Mouse (Mus musculus) stomach, embryonic 15.5 days (tissue): ENCODE measurements around the gene Mtch1. TPM values are rescaled to one million over a fixed set of nuclear protein-coding genes. Genes with fewer than 3 reads are reported as not detected.
"Not testable (repeated sequence)": the region's sequence is repeated elsewhere in the genome, so short reads cannot be mapped to it uniquely, and the experiment has no call there.

Source experiments
- ATAC-seq: fragments of 200-750 bp; cut with Nextera tagmentation; 2 replicates; pipeline ENCODE4 v1.8.0; 2017; ENCODE audit warnings: low read depth, moderate number of reproducible peaks, moderate TSS enrichment; ENCODE audit not compliant: insufficient read depth, low FRiP score
- H3K27ac ChIP-seq: fragments of 300-500 bp; sonication (generic); 2 replicates; pipeline ENCODE4 v1.5.1; 2015; ENCODE audit warnings: mild to moderate bottlenecking, inconsistent platforms
- H3K27me3 ChIP-seq: fragments of 300-500 bp; sonication (generic); replicated peaks from 2 replicates; pipeline ENCODE4 v1.6.1; 2015; ENCODE audit warnings: inconsistent platforms
- H3K36me3 ChIP-seq: fragments of 300-500 bp; sonication (generic); 2 replicates; pipeline ENCODE4 v1.6.1; 2015; ENCODE audit warnings: inconsistent platforms
- H3K4me1 ChIP-seq: fragments of 300-500 bp; sonication (generic); 2 replicates; pipeline ENCODE4 v1.6.1; 2015; ENCODE audit warnings: inconsistent platforms
- H3K4me2 ChIP-seq: fragments of 300-500 bp; sonication (generic); 2 replicates; pipeline ENCODE4 v1.6.1; 2015; ENCODE audit warnings: mild to moderate bottlenecking, inconsistent platforms
- H3K4me3 ChIP-seq: fragments of 300-500 bp; sonication (generic); replicated peaks from 2 replicates; pipeline ENCODE4 v1.5.1; 2015; ENCODE audit warnings: inconsistent platforms
- H3K9ac ChIP-seq: fragments of 300-500 bp; sonication (generic); 2 replicates; pipeline ENCODE4 v1.6.1; 2015; ENCODE audit warnings: inconsistent platforms
- H3K9me3 ChIP-seq: fragments of 300-500 bp; sonication (generic); 2 replicates; pipeline ENCODE4 v1.6.1; 2016; ENCODE audit warnings: inconsistent platforms
- WGBS: fragments of 180-500 bp; shearing (Covaris S2); methylation state at CpG from one replicate; pipeline ENCODE4 v1.1.7; 2015; 5-methylcytosine and 5-hydroxymethylcytosine counted together
- polyA plus RNA-seq: library from polyadenylated mRNA; unstranded; fragments of >200 nt; fragmentation: Nextera tagmentation; extraction: Ambion mirVana; gene quantifications from 2 replicates; pipeline ENCODE4 v1.2.1, GENCODE M21; 2015

Gene Mtch1
- polyA plus RNA-seq, 1 experiment from 2014 or later, result 250 TPM

DNA sequence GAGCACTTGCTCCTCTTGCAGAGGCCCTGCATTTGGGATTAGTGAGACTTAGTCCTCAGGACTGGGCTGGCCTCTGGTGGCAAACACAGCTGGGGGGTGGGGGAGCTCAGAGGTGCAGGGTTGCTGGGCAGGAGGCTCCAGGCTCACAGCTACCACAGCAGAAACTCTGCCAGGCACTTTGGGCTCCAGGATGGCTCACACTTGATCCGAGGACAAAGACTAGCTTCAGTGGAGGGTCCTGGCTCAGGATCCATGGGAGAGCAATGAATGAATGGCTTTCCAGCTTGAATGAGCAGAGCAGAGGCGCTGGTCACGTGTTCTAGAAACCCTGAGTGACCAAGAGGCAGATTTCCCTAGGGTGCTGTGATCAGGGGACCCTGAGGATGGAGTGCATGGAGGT is 11.2 kb upstream of the Mtch1 start:
- H3K9ac ChIP-seq, result no peak overlapping the region
- no peaks in the 10 kb centered on the region for H3K9me3 ChIP-seq
- ATAC-seq, result no peak
- no peak overlapping the region for H3K4me3 ChIP-seq
- H3K4me1 ChIP-seq, result peaks cover 29% of the 10 kb centered on the region
- no peaks in the 10 kb centered on the region for H3K27me3 ChIP-seq
- H3K4me2 ChIP-seq, result no peak overlapping the region
- no peaks in the 10 kb centered on the region for H3K36me3 ChIP-seq
- WGBS, result 65% methylated on average over 3 of the region's 3 CpGs
- H3K27ac ChIP-seq, result no peak overlapping the region

DNA sequence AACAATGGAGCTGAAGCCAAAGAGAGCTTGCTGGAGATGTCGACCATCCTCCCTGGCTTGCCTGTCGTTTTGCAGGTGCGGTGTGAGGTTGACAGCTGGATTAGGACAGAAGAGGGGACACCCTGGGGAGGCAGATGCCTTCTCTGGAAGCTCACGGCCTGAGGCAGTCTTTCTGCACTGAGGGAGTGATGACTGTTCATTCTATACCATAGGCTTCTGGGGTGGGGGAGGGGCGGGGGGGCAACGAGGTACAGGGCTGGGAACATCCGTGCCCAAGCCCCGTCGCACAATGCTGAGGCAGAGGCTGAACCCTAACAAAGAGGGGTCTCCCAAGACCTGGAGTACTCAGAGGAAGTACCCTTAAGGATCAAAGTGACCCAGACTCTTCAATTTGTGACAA is 9.1 kb upstream of the Mtch1 start:
- no peak overlapping the region for H3K9ac ChIP-seq
- H3K36me3 ChIP-seq, result no peaks in the 10 kb centered on the region
- WGBS, result 15% methylated on average over 9 of the region's 9 CpGs
- H3K27ac ChIP-seq, result peak overlapping the region; percentile 93
- H3K27me3 ChIP-seq, result no peaks in the 10 kb centered on the region
- ATAC-seq, result 0 out of 2 replicates have a peak, but pooled peaks have one; percentile 1
- H3K4me1 ChIP-seq, result peaks cover 29% of the 10 kb centered on the region
- H3K9me3 ChIP-seq, result no peaks in the 10 kb centered on the region
- peak overlapping the region; percentile 61 for H3K4me2 ChIP-seq
- peak overlapping the region; percentile 30 for H3K4me3 ChIP-seq

DNA sequence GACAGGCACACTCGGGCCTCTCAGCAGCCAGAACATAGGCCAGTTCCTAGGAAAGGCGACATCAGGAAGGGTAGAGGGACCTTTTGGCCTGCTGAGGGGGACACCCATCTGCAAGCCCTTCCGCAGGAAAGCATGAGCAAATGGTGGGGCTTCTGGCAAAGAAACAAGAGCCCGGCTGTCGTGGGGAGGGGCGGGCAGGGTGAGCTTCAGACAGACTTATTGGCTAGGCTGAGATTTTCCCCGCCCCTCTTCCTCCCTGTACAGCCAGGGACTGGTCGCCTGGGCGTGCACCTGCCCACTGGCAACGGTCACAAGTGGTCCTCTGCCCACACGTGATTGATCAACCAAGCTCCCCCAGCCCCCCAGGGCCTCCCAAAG is 8.7 kb upstream of the Mtch1 start:
- 6% methylated on average over 11 of the region's 11 CpGs for WGBS
- no peaks in the 10 kb centered on the region for H3K36me3 ChIP-seq
- H3K9me3 ChIP-seq, result no peaks in the 10 kb centered on the region
- peak overlapping the region; percentile 93 for H3K27ac ChIP-seq
- no peak overlapping the region for H3K9ac ChIP-seq
- H3K4me1 ChIP-seq, result peaks cover 29% of the 10 kb centered on the region
- ATAC-seq, result peak; percentile 84
- no peaks in the 10 kb centered on the region for H3K27me3 ChIP-seq
- peak overlapping the region; percentile 61 for H3K4me2 ChIP-seq
- peak overlapping the region; percentile 30 for H3K4me3 ChIP-seq

DNA sequence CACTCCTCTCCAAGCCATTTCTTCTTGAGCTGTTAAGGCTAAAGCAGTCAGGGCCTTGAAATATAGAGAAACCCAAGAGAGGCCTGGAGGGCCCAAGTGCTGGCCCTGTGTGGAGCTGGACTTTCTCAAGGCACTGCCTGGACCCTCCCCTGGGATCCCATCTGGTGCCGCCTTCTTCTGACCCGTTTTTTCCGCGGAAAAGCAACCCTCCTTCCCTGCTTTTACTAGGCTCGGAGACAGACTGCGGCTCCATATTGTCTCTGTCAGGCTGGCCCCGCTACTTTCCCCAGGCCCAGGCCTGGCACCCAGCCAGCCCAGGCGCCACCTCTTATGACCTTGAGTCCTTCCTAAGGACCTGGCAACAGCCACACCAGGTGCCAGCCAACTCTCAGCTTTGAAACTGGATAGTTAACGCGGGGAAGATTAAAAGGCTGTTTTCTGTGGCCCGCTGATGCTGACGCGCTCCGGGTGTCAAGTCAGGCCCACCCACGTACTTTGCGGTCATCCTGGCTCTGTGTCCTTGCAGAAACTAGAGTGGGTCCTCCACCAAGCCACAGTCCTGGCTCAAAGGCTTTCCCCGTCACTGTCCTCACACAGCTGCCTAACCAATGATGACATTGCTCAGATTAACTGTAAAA is 8.2 kb upstream of the Mtch1 start:
- peak overlapping the region; percentile 61 for H3K4me2 ChIP-seq
- H3K4me3 ChIP-seq, result peak overlapping the region; percentile 30; the same call in 1 of the 2 replicates
- H3K27me3 ChIP-seq, result no peaks in the 10 kb centered on the region
- no peaks in the 10 kb centered on the region for H3K9me3 ChIP-seq
- 0 out of 2 replicates have a peak, but pooled peaks have one; percentile 3 for ATAC-seq
- H3K27ac ChIP-seq, result peak overlapping the region; percentile 93
- 16% methylated on average over 17 of the region's 17 CpGs for WGBS
- H3K36me3 ChIP-seq, result no peaks in the 10 kb centered on the region
- peaks cover 29% of the 10 kb centered on the region for H3K4me1 ChIP-seq
- H3K9ac ChIP-seq, result no peak overlapping the region

DNA sequence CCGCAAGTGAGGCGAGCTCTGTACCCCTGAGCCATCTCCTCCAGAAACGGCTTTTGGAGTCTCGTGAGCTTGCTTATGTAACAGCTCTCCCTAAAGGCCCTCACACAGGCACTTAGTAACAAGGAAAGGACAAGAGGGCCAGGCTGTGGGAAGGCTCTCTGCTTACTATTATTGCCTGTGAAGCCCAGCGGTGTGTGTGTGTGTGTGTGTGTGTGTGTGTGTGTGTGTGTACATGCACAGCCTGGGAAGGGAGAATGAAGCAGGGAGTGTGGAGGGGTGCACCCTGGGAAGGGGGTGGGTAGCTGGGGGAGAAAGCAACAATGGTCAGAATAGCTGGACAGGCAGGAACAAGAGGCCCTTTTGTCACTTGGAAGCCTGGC is 7.7 kb upstream of the Mtch1 start:
- Histone ChIP-seq H3K9ac (no peak overlapping the region), H3K36me3 (no peaks in the 10 kb centered on the region), H3K9me3 (no peaks in the 10 kb centered on the region), H3K27ac (peak overlapping the region; percentile 93), H3K27me3 (no peaks in the 10 kb centered on the region), H3K4me3 (no peak overlapping the region), H3K4me1 (peaks cover 26% of the 10 kb centered on the region), H3K4me2 (no peak overlapping the region)
- ATAC-seq, result peak; percentile 57; the same call in 1 of the 2 replicates
- 38% methylated on average over 5 of the region's 5 CpGs for WGBS

DNA sequence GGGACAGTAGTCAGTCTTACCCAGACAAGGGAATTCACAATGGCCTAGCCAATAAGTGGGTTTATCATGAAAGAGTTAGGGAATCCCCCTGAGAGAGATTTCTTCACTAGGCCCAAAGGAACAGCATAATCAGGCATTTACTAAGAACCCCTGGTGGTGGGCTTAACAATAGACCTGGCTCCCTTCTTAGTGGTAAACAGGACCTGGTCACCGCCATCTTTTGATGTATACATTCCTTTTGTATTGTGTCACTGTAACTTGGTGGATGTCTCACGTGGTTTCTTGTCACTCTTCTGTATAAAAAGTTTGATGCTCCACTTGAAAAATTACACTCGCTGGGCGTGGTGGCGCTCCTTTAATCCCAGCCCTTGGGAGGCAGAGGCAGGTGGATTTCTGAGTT is 3.3 kb upstream of the Mtch1 start:
- 77% methylated on average over 5 of the region's 5 CpGs for WGBS
- H3K36me3 ChIP-seq, H3K4me2 ChIP-seq, ATAC-seq, H3K9me3 ChIP-seq, H3K27ac ChIP-seq, H3K9ac ChIP-seq, H3K27me3 ChIP-seq, H3K4me3 ChIP-seq: not testable (repeated sequence)
- peaks cover 27% of the 10 kb centered on the region for H3K4me1 ChIP-seq

DNA sequence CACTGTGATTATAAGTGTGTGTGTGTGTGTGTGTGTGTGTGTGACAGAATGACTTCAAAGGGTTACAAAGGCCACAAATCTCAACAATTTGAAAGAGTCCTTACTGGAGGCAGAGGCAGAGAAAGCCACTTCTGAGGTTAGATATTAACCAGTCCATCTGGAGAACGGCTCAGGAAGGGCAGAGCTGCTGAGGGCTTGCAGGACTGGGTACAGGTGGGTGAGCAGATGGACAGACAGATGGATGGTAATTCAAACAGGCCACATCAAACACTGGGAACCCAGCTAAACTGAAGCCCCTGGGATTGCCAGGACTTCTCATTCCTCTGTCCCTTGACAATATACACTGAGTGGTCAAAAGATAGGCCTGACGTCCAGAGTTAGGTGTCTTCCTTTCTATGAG is 1.3 kb upstream of the Mtch1 start:
- no peaks in the 10 kb centered on the region for H3K27me3 ChIP-seq
- 66% methylated on average over 2 of the region's 2 CpGs for WGBS
- H3K36me3 ChIP-seq, result peaks cover 4% of the 10 kb centered on the region; the same call in 1 of the 2 replicates
- peaks cover 19% of the 10 kb centered on the region for H3K4me1 ChIP-seq
- H3K4me3 ChIP-seq, result no peak overlapping the region
- no peak overlapping the region for H3K27ac ChIP-seq
- no peaks in the 10 kb centered on the region for H3K9me3 ChIP-seq
- no peak overlapping the region for H3K4me2 ChIP-seq
- no peak for ATAC-seq
- no peak overlapping the region for H3K9ac ChIP-seq

DNA sequence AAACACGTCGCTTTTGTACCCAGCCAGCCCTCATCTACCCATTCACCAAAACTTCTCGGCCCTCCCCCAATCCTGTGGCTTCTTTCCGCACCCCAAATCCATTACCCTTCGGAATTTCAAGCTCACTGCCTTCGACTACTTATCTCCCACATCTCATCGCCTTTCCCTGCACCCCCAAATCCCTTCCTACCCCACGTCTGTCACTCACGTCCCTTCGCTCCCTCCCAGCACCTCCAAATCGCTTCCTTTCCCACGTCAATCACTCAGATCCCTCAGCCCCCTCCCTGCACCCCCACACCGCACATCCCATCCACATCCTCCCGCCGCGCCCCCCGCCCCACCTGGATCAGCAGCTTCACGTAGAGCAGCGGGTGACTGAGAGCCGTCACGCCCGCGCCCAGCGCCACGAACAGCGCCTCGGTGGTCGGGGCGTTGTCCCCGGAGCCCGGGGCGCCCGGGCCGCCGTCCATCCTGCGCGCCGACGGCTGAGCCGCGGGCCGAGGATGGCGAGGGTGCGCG is 549 bp downstream of the Mtch1 start:
- H3K9ac ChIP-seq, result peak overlapping the region; percentile 77
- under 1% methylated on average over 44 of the region's 45 CpGs for WGBS
- H3K36me3 ChIP-seq, result peaks cover 16% of the 10 kb centered on the region; the same call in 1 of the 2 replicates
- no peaks in the 10 kb centered on the region for H3K9me3 ChIP-seq
- peak overlapping the region; percentile 84 for H3K4me3 ChIP-seq
- no peaks in the 10 kb centered on the region for H3K27me3 ChIP-seq
- peaks cover 29% of the 10 kb centered on the region for H3K4me1 ChIP-seq
- no peak; the same call in 1 of the 2 replicates for ATAC-seq
- peak overlapping the region; percentile 66 for H3K4me2 ChIP-seq
- H3K27ac ChIP-seq, result peak overlapping the region; percentile 93

DNA sequence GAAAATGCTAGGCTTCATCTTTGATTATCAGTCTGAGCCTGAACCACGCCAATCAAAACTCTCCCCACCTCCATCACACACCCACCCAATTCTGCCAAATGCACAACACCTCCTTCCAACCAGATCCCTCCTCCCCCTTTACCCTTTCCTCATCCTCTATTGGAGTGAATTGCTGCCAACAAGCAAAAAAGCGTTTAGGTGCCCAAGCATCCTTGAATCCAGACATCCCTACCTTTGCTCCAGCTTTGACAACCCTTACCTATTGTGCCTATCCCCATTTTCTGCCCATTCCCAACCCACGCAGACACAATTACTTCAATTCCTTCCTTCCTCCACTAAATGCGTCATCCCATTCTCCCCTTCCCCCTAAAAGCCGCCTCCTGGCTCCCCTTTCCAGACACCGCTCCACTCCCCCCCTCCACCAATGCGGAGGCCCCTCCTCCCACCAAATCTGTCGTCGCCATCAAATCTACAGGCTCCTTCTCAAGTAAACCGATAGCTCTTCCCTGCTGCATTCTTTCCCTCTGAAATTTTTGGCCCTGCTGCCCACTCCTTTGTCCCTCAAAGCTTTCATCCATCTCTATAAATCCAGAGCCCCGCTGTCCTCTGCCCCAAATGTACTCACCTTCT is 1.1 kb downstream of the Mtch1 start:
- Histone ChIP-seq H3K4me3 (peak overlapping the region; percentile 84), H3K4me2 (peak overlapping the region; percentile 66), H3K27ac (peak overlapping the region; percentile 93), H3K27me3 (no peaks in the 10 kb centered on the region), H3K36me3 (peaks cover 16% of the 10 kb centered on the region; the same call in 1 of the 2 replicates), H3K9me3 (no peaks in the 10 kb centered on the region), H3K4me1 (peaks cover 35% of the 10 kb centered on the region), H3K9ac (peak overlapping the region; percentile 77)
- ATAC-seq, result no peak
- 4% methylated on average over 11 of the region's 11 CpGs for WGBS

DNA sequence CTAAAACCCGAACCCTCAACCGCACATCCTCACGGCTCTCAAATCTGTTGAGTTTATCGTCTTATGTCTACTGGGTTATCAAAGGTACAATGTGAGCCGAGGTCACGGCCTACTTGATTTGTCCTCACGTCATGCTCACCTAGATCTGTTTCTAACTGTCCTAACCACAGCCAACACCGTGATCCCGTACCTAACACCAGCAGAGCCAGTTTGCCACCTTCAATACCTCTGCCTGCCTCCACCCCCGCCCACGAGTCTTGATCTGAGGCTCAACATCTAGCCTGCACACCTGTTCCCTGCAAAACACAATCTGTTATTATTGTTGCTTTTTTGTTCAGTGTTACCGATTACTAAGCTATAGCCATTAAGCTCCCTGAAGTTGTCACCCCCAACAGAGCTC is 2.5 kb downstream of the Mtch1 start:
- Histone ChIP-seq H3K4me2 (no peak overlapping the region), H3K4me1 (peaks cover 38% of the 10 kb centered on the region)

DNA sequence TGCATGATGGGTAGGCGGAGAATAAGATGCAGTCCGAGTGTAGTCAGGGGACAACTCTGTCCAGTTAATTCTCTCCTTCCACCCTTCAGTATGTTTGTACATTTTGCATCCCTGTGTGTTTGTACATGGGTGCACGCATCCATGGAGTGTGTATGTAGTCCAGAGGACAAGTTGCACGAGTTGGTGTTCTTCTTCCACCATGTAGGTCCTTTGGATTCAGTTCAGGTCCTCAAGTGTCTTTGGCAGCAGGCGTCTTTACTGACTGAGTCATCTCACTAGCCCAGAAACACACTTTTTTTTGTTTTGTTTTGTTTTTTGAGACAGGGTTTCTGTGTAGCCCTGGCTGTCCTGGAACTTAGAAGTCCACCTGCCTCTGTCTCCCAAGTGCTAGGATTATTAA is 4.5 kb downstream of the Mtch1 start:
- no peak overlapping the region for H3K4me3 ChIP-seq
- 86% methylated on average over 5 of the region's 5 CpGs for WGBS
- H3K27me3 ChIP-seq, result no peaks in the 10 kb centered on the region
- no peak for ATAC-seq
- peaks cover 34% of the 10 kb centered on the region for H3K36me3 ChIP-seq
- H3K9ac ChIP-seq, result no peak overlapping the region
- H3K9me3 ChIP-seq, result no peaks in the 10 kb centered on the region
- H3K27ac ChIP-seq, result no peak overlapping the region
- no peak overlapping the region for H3K4me2 ChIP-seq
- peaks cover 40% of the 10 kb centered on the region for H3K4me1 ChIP-seq

More for the DNA sequence above, 2.5 kb downstream of the Mtch1 start:
- ATAC-seq, result no peak
- WGBS, result 90% methylated on average over 12 of the region's 12 CpGs
- Histone ChIP-seq H3K27me3 (no peaks in the 10 kb centered on the region), H3K4me3 (no peak overlapping the region), H3K36me3 (peaks cover 17% of the 10 kb centered on the region), H3K27ac (no peak overlapping the region), H3K9me3 (no peaks in the 10 kb centered on the region), H3K9ac (no peak overlapping the region)
